Mouse (Mus musculus) neutrophil, adult 5-6 weeks (primary cell): ENCODE data around the gene Capn7. TPM values are rescaled to one million over a fixed set of nuclear protein-coding genes. Genes with fewer than 3 reads are reported as not detected.

Source experiments
- total RNA-seq: library from RNA; stranded (forward); fragments of 200-1000 nt; gene quantifications from 2 replicates; pipeline ENCODE4 v1.2.3, GENCODE M21; 2017

Gene Capn7
- total RNA-seq, 1 experiment from 2014 or later = 86.2 TPM

Other genes with a start within 250 kb of the Capn7 start
- gene Smim4, start 207.7 kb upstream of the Capn7 start, total RNA-seq = 26.9 and 39.7 TPM in 2 replicates
- 5.2 and 5.5 TPM in 2 replicates for gene Nt5dc2, start 205.6 kb upstream of the Capn7 start, total RNA-seq
- gene Stab1, start 168.0 kb upstream of the Capn7 start, total RNA-seq = 4.1 and 5.0 TPM in 2 replicates
- gene Tnnc1, start 128.3 kb upstream of the Capn7 start, total RNA-seq = not detected in 2 replicates
- 329 and 351 TPM in 2 replicates for gene Nisch, start 119.7 kb upstream of the Capn7 start, total RNA-seq
- 0.37 and 0.58 TPM in 2 replicates for gene Sema3g, start 118.8 kb upstream of the Capn7 start, total RNA-seq
- 18.7 and 19.3 TPM in 2 replicates for gene Phf7, start 85.3 kb upstream of the Capn7 start, total RNA-seq
- gene Bap1, start 85.2 kb upstream of the Capn7 start, total RNA-seq = 55.1 and 61.2 TPM in 2 replicates
- 0.12 TPM in 2 replicates for gene Dnah1, start 12.7 kb upstream of the Capn7 start, total RNA-seq
- gene Sh3bp5, start 99.4 kb downstream of the Capn7 start, total RNA-seq = 110 and 118 TPM in 2 replicates
- gene Eaf1, start 157.8 kb downstream of the Capn7 start, total RNA-seq = 24.8 and 29.2 TPM in 2 replicates
- 40.3 and 49.4 TPM in 2 replicates for gene Mettl6, start 158.4 kb downstream of the Capn7 start, total RNA-seq